Mouse (Mus musculus) heart, adult 2 months (tissue): ENCODE results near the gene Stmnd1.

Experiments
- CTCF ChIP-seq: fragments of 200-600 bp; IDR thresholded peaks from 2 replicates; pipeline ENCODE4 v1.8.1; 2022; ENCODE audit warnings: antibody characterized with exemption, mild to moderate bottlenecking, moderate library complexity
- EP300 ChIP-seq: fragments of 200-500 bp; IDR thresholded peaks from 2 replicates; pipeline ENCODE4 v1.6.1; 2011; ENCODE audit warnings: low read depth, low read length, control low read depth; ENCODE audit not compliant: insufficient read depth

DNA sequence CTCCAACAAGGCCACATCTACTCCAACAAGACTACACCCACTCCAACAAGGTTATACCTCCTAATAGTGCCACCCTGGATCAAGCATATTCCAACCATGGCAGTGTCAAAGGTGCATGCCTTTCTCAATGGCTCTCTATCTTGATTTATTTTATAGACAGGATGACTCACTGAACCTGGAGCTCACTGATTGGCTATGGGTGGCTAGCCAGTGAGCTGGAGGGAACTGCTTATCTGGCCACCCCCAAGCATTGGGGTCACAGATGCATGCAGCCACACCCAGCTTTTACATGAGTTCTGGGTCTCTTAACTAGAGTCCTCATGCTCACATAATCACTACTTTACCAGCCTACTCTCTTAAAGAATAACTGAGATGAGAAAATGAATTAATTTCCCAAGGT is 5.7 kb upstream of the Stmnd1 start:
- TF ChIP-seq CTCF: no peak
- no peak for TF ChIP-seq EP300
